Comparison of ENCODE assay signal across 17 mouse cellular contexts in the genomic region with DNA sequence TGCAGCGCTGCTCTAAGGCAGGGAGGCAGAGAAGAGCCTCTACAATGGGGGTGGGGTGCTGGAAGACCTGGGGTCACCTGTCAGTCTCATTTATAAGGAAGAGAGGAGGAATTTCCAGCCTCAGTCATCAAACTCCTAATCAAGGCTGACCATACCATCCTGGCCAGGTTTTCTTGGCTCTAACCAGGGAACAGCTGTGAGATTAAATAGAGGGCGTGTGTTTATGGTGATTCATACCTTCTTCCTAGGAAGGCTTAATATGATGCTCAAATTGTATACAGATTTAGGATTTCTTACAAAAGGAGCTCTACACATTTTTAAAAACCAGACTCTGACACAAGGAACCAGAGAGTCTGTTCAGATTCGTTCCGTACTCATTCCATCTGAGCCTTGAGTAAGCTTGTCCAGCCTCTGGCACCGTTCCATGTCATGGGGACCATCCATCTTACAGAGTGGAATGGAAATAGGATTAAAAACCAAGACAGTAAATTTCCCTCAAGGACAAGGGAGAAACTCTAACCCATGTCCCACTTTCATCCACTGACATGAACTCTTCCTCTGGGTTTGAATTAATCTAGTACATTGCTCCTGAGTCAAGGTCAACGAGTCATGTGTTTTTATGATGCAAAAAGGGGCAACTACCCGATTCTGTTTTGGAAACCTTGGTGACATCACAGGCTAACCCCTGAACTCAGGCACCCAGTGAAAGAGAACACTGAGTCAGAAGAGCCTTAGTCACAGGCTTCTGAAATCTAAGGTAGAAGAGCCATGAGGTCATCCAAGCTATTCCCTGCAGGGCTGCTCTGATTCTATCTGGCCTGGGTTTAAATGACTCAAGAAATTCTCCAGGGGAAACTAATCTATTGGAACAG. TPM values are rescaled to one million over a fixed set of nuclear protein-coding genes. Genes with fewer than 3 reads are reported as not detected.
DNase-seq lines count a peak whose midpoint lies in the region; ATAC-seq and TF ChIP-seq lines count a peak whose summit lies in the region.
"Had no signal": no experiment of that assay in that cellular context is flagged by ENCODE, and none has a peak within 500 bp of the region (broad histone marks: within the 10 kb centered on the region; RNA-seq: fewer than 3 reads in every experiment).

No protein-coding gene starts in this region.

- no peak overlapping the region for H3K9ac ChIP-seq in CH12.LX (ENCODE audit: insufficient read depth, low read depth)
- H3K9ac ChIP-seq in intestine, embryonic 15.5 days: no peak overlapping the region
- H3K9ac ChIP-seq in forebrain, embryonic 15.5 days (replicated peaks): no peak overlapping the region

- TF ChIP-seq RAD21 in CH12.LX (IDR thresholded peaks at IDR 0.05; ENCODE audit: low read depth, low read length): no peak

- no peak overlapping the region for H3K4me2 ChIP-seq in CH12.LX (ENCODE audit: insufficient read depth, low read depth, poor library complexity, severe bottlenecking)
- no peak overlapping the region for H3K4me2 ChIP-seq in intestine, embryonic 15.5 days (replicated peaks)
- H3K4me2 ChIP-seq in forebrain, embryonic 15.5 days (replicated peaks): no peak overlapping the region

- no peaks in the 10 kb centered on the region for H3K27me3 ChIP-seq in CH12.LX (replicated peaks)
- no peaks in the 10 kb centered on the region for H3K27me3 ChIP-seq in intestine, embryonic 15.5 days (replicated peaks)
- no peaks in the 10 kb centered on the region for H3K27me3 ChIP-seq in forebrain, embryonic 15.5 days

- H3K36me3 ChIP-seq in CH12.LX (replicated peaks in 1 of 2; ENCODE audit: control insufficient read depth in 1 of 2, insufficient read depth in 1 of 2, low read length in 1 of 2): peaks cover 22 to 66% of the 10 kb centered on the region in 2 experiments
- H3K36me3 ChIP-seq in intestine, embryonic 15.5 days: no peaks in the 10 kb centered on the region
- H3K36me3 ChIP-seq in forebrain, embryonic 15.5 days: peaks cover 40% of the 10 kb centered on the region

- peaks cover 13 to 26% of the 10 kb centered on the region in 2 experiments for H3K4me1 ChIP-seq in CH12.LX (ENCODE audit: control insufficient read depth in 1 of 2, insufficient read depth in 2 of 2)
- peaks cover 36% of the 10 kb centered on the region for H3K4me1 ChIP-seq in intestine, embryonic 15.5 days (replicated peaks)
- H3K4me1 ChIP-seq in forebrain, embryonic 15.5 days: peaks cover 23% of the 10 kb centered on the region

- DNase-seq in kidney, postnatal 4 days: peak; percentile 20 to 36
- no peak for DNase-seq in kidney, postnatal 14 days
- DNase-seq in CH12.LX (ENCODE audit: extremely low read depth): peak; percentile 33
- DNase-seq in adrenal gland, adult 2 months: peak; percentile 80
- no peak for DNase-seq in thymus, postnatal 10 days (ENCODE audit: low spot score in 2 of 2)
- DNase-seq in gastrocnemius, postnatal 14 days: no peak
- DNase-seq: heart, adult 18-20 months; liver had no signal

- H3K27ac ChIP-seq in CH12.LX (ENCODE audit: insufficient read depth, low read depth): peak overlapping the region; percentile 19; the same call in 1 of the 2 replicates
- peak overlapping the region; percentile 32; the same call in 1 of the 2 replicates for H3K27ac ChIP-seq in intestine, embryonic 15.5 days
- H3K27ac ChIP-seq in forebrain, embryonic 15.5 days (replicated peaks): no peak overlapping the region
- H3K27ac ChIP-seq: embryonic facial prominence, embryonic 10.5 days had no signal

- TF ChIP-seq POLR2A in CH12.LX (IDR thresholded peaks at IDR 0.05; ENCODE audit: low read depth, low read length): no peak

- ATAC-seq in intestine, embryonic 15.5 days: no peak
- no peak for ATAC-seq in forebrain, embryonic 15.5 days (replicated peaks)
- ATAC-seq: forebrain, embryonic 16.5 days had no signal

- intact Hi-C loops in gastrocnemius, postnatal 14 days (cut with DNase I; ENCODE audit: low total_unique reads): no loop called here

- in situ Hi-C loops in CH12.LX (cut with MboI; ENCODE audit: low pct_ligation_motif_present, low pct_unique_long_range_greater_than_20kb, low sequenced_read_pairs): no loop called here

- no peaks in the 10 kb centered on the region for H3K79me2 ChIP-seq in CH12.LX (replicated peaks; ENCODE audit: control insufficient read depth, extremely low read depth, insufficient read depth, poor library complexity, severe bottlenecking)

- dilution Hi-C loops in CH12.LX (cut with MboI; ENCODE audit: extremely low pct_ligation_motif_present, extremely low pct_unique_long_range_greater_than_20kb, low sequenced_read_pairs): no loop called here

- TF ChIP-seq EP300 in CH12.LX (IDR thresholded peaks at IDR 0.05; ENCODE audit: low read length): no peak

- no peak overlapping the region for H3K4me3 ChIP-seq in CH12.LX (replicated peaks in 1 of 3; ENCODE audit: low read depth in 2 of 3, low read length in 2 of 3, poor library complexity in 1 of 3)
- no peak overlapping the region for H3K4me3 ChIP-seq in intestine, embryonic 15.5 days (replicated peaks)
- H3K4me3 ChIP-seq in forebrain, embryonic 15.5 days: no peak overlapping the region
- H3K4me3 ChIP-seq: embryonic facial prominence, embryonic 10.5 days; megakaryocyte, embryonic 14.5 days had no signal

- WGBS in intestine, embryonic 15.5 days: 55% methylated on average over 7 of the region's 7 CpGs
- 87% methylated on average over 7 of the region's 7 CpGs for WGBS in forebrain, embryonic 15.5 days

- no peaks in the 10 kb centered on the region for H3K9me3 ChIP-seq in CH12.LX (replicated peaks; ENCODE audit: low read length)
- no peaks in the 10 kb centered on the region for H3K9me3 ChIP-seq in intestine, embryonic 15.5 days
- no peaks in the 10 kb centered on the region for H3K9me3 ChIP-seq in forebrain, embryonic 15.5 days
- H3K9me3 ChIP-seq: embryonic facial prominence, embryonic 10.5 days; G1E; megakaryocyte, embryonic 14.5 days had no signal

- no peak for TF ChIP-seq CTCF in CH12.LX (conservative IDR thresholded peaks at IDR 0.05 in 1 of 2, IDR thresholded peaks at IDR 0.05 in 1 of 2; ENCODE audit: low read depth in 2 of 2, low read length in 2 of 2)

TF ChIP-seq in CH12.LX, 34 proteins besides CTCF, POLR2A, EP300 and RAD21:
- TF ChIP-seq ETS1 (conservative IDR thresholded peaks at IDR 0.05; ENCODE audit: low read depth, low read length) (peak; percentile 54), POLR2AphosphoS2 (IDR thresholded peaks at IDR 0.05; ENCODE audit: low read depth, low read length) (no peak), RCOR1 (conservative IDR thresholded peaks at IDR 0.05; ENCODE audit: low read depth, low read length) (no peak), HCFC1 (IDR thresholded peaks at IDR 0.05; ENCODE audit: low read depth, low read length) (no peak)

RNA-seq across cellular contexts. Expression of gene Gm27027, which starts 16.7 kb away (rescaled TPM):
- not detected in 2 replicates for total RNA-seq in CH12.LX (2012; rRNA removed)
- total RNA-seq in CH12.LX (2014; rRNA removed): not detected in 2 replicates
- not detected in 2 replicates for polyA plus RNA-seq in CH12.LX (2012; ENCODE audit: insufficient read length, low read depth)
- not detected for total RNA-seq in adrenal gland, adult 2 months (2021)
- polyA plus RNA-seq in adrenal gland, adult 2 months (2012; rRNA removed): not detected in 2 replicates
- not detected in 2 replicates for polyA plus RNA-seq in intestine, embryonic 15.5 days (2015; fragmentation: Nextera tagmentation; extraction: Ambion mirVana)
- not detected in 2 replicates for polyA plus RNA-seq in forebrain, embryonic 15.5 days (2015; fragmentation: Nextera tagmentation; extraction: Ambion mirVana)
- under 1 TPM in 1 of 2 experiments, not detected in 1; 0.86 TPM for total RNA-seq in gastrocnemius, postnatal 14 days (2021)
- total RNA-seq: G1E; heart, adult 18-20 months; hematopoietic stem cell, adult 5-6 weeks; left cerebral cortex, adult 8-10 months had no signal
- polyA plus RNA-seq: embryonic facial prominence, embryonic 10.5 days; forebrain, embryonic 16.5 days; G1E; kidney, embryonic 16.5 days had no signal

RNA-seq across cellular contexts. Expression of gene Gm13889, which starts 22.5 kb away (rescaled TPM):
- not detected in 2 replicates for total RNA-seq in CH12.LX (2012; rRNA removed)
- not detected in 2 replicates for total RNA-seq in CH12.LX (2014; rRNA removed)
- not detected in 2 replicates for polyA plus RNA-seq in CH12.LX (2012; ENCODE audit: insufficient read length, low read depth)
- 10 to 100 TPM; 38.1 to 50.3 TPM for total RNA-seq in adrenal gland, adult 2 months (2021)
- 62.0 and 80.6 TPM in 2 replicates for polyA plus RNA-seq in adrenal gland, adult 2 months (2012; rRNA removed)
- polyA plus RNA-seq in intestine, embryonic 15.5 days (2015; fragmentation: Nextera tagmentation; extraction: Ambion mirVana): 14.4 and 16.4 TPM in 2 replicates
- 24.2 and 26.7 TPM in 2 replicates for polyA plus RNA-seq in forebrain, embryonic 15.5 days (2015; fragmentation: Nextera tagmentation; extraction: Ambion mirVana)
- 10 to 100 TPM in 1 of 2 experiments, 1 to 10 TPM in 1; 9.5 to 15.6 TPM for total RNA-seq in gastrocnemius, postnatal 14 days (2021)
- total RNA-seq: G1E; hematopoietic stem cell, adult 5-6 weeks had no signal

RNA-seq across cellular contexts. Expression of gene Alkbh3, which starts 31.1 kb away (rescaled TPM):
- total RNA-seq in CH12.LX (2012; rRNA removed): 57.9 and 60.5 TPM in 2 replicates
- total RNA-seq in CH12.LX (2014; rRNA removed): 53.3 and 55.4 TPM in 2 replicates
- 62.9 and 69.5 TPM in 2 replicates for polyA plus RNA-seq in CH12.LX (2012; ENCODE audit: insufficient read length, low read depth)
- total RNA-seq in adrenal gland, adult 2 months (2021): 10 to 100 TPM; 51.6 to 53.7 TPM
- polyA plus RNA-seq in adrenal gland, adult 2 months (2012; rRNA removed): 35.9 and 45.8 TPM in 2 replicates
- 63.6 and 72.2 TPM in 2 replicates for polyA plus RNA-seq in intestine, embryonic 15.5 days (2015; fragmentation: Nextera tagmentation; extraction: Ambion mirVana)
- 54.9 and 58.1 TPM in 2 replicates for polyA plus RNA-seq in forebrain, embryonic 15.5 days (2015; fragmentation: Nextera tagmentation; extraction: Ambion mirVana)
- 10 to 100 TPM; 48.9 to 54.0 TPM for total RNA-seq in gastrocnemius, postnatal 14 days (2021)

Comparison
In these comparisons a context has a peak if more than half of its experiments do, and no peak if none do; other contexts are left out.
1. DNase-seq: peak in kidney, postnatal 4 days (2 of 2), CH12.LX (single experiment) and adrenal gland, adult 2 months (single experiment); none in kidney, postnatal 14 days (single experiment), thymus, postnatal 10 days (0 of 2) and gastrocnemius, postnatal 14 days (single experiment).
2. RNA of gene Gm13889, which starts 22.5 kb away (polyA plus RNA-seq): 62.0 to 80.6 TPM in adrenal gland, adult 2 months, 24.2 to 26.7 TPM in forebrain, embryonic 15.5 days and 14.4 to 16.4 TPM in intestine, embryonic 15.5 days; not detected in CH12.LX; every median in the first group is over 10 times any median in the second.